Mouse (Mus musculus) retina, adult 2 months (tissue): ENCODE measurements around the gene Smarcd1.
"Not testable (repeated sequence)": the region's sequence is repeated elsewhere in the genome, so short reads cannot be mapped to it uniquely, and the experiment has no call there.

Experiments
- DNase-seq: peaks from one replicate; pipeline ENCODE4 v3.0.0-alpha.2; 2012; ENCODE audit warnings: low read depth, low spot score

Smarcd1 gene

DNA sequence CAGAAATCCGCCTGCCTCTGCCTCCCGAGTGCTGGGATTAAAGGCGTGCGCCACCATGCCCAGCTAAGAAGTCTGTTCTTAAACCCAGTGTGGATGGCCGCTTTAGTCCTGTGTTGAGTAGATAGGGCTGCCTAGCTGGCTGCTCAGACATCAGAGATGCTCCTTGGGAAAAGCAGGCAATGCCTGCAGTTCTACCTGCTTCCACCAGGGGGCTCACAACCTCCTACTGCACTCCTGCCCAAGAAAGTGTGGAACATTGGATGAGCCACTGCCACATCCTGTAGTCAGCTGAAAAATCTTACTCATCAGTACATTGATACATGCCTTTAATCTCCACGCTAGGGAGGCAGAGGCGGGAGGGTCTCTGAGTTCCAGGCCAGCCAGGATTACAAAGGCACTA, 12.9 kb downstream of the Smarcd1 start:
- DNase-seq, result peak; percentile 57

DNA sequence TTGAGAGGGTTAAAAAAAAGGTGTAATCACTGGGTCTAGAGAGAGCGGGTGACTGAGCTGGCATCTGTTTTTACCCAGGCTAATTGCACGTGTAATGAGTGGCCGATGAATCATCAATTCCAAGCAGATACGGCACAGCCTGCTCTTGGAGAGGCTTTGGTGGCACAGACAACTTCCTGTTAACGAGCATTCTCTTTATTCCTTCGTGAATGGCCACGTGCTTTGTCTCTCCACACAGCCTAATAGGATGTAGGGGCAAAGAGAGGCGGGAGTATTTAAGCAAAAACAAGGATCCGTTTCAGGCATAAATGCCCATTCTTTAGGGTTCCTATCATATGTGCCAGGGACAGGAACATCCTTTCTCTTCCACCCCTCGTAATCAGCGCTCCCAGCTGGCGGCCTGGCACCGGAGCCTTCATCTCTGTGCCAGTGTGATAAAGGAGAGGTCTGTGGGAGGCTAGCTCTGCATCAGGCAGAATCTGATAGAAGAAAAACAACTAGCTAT, 13.5 kb downstream of the Smarcd1 start:
- no peak for DNase-seq

DNA sequence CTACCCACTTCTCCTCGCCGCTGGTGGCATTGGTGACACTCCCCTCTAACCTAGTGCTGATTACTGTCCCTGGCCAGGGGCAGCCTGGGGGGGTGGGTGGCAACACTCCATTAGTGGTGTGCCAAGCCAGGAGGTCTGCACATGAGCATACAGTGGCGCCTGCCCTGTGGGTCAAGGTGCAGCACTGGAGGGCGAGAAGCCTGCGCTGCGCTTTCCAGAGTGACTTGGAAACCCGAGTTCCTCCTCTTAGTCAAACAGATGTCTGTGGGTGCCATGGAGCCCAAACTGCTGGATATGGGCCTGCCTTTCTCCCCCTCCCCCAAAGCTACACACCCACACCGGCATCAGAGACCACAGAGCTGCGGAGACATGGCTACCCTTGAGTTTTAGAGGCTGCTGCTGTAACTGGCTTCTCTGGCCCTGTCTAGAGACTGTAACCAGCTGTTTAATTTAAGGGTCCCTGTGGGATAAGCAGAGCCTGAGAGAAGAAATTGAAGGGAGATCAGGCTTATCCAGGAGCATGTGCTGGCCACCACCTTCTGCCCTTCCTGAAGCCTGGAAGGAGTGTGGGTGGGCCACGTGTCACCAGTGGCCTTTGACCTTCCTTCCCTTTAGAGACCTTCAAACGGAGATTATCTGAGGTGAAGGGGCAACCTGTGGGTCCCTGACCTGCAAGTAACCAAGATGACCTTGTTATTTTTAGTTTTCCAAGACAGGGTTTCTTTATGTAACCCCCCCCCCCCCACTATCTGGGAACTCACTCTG, 14.2 kb downstream of the Smarcd1 start:
- no peak for DNase-seq

DNA sequence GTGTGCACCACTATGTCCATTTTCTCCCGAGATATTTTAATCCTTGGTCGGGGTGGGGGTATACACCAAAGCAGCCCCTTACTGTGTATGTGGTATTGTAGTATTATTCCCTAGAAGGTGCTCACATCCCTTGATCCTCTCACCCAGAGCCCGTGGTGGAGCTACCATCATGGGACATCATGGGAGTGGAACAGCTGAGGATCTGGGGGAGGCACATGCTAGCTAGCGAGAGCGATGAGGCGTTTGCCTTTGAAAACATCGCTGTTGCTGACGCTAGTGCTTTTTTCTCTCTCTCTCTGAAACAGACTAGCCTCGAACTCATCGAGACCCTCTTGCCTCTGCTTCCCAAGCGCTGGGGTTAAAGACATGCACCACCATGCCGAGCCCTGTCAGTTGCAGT, 14.9 kb downstream of the Smarcd1 start:
- DNase-seq, result no peak

DNA sequence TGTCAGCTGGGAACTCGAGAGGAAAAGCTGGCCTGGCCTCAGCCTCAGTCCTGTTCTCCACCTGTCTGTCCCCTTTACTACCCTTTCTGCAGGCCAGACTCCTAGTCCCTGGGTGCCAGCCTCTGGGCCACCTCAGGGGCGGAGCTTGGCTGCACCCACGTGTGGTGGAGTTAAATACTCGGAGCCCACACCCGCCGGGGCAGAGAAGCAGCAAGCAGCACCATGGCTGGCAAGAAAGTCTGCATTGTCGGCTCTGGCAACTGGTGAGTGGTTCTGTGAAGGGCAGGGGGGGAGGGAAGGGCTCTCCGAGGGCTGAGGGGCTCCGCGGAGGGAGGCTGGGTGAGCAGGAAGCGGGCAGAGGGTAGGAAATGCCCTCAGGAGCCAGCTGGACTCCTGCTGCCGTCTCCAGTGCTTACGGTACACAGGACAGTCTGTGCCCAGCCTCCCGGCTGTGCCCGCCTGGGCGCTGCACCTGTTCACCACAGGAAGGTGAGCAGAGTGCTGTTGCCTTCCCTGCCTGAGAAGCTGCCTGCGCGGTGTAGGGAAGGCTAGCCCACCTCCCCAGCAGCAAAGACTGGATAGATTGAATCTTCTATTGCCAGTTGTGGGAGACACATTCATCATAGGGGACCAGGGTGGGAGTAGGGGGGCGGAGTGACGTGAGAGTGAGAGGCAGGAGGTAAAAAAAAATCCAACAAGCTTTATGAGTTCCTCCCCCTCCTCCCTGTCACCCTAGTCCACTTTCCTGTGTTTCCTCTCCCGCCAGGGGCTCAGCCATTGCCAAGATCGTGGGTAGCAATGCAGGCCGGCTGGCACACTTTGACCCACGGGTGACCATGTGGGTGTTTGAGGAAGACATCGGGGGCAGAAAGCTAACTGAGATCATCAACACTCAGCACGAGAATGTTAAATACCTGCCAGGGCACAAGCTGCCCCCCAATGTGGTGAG, 15.7 kb downstream of the Smarcd1 start, which contains the start of gene Gpd1:
Gene Gpd1 (plus strand): TSS at position 130 of the 949 bp plus-strand sequence.
- DNase-seq, result no peak

DNA sequence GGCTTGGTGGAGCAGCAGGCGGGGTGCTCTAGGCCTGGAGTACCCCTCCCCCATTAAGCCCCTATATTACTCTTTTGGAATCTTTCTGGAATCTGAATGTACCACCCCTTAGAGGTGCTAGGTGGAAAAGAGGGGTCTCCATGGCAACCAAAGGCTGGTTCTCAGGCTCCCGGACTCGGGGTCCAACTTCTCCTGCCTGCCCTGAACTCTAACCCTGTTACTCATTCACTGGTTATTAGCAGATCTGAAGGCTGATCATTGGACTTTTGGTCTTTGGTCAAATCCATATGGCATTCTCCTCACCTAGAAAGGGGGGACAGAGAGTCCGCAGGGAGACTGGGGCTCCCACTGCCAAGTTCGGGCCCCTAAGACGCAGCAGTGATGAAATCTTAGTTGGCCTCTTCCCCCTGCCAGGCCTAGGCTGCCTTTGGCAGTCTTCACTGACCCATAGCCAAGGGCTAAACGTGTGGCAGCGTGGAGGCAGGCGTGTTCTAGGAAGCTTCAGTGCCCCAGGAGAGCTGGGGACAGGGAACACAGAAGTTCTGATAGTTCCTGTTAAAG, 16.6 kb downstream of the Smarcd1 start:
- no peak for DNase-seq

DNA sequence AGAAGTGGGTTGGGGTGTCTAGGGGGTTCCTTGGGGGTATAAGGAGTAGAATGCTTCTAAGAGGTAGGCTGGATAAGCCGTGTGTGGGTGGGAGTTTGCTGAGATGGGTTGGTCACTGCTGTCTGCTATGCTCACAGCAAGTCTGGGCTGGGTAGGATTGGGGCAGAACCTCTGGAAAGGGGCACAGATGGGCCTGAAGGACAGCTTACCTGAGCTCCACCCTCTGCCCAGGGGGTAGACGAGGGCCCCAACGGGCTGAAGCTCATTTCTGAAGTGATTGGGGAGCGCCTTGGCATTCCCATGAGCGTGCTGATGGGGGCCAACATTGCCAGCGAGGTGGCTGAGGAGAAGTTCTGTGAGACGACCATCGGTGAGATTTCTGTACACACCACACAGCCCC, 17.9 kb downstream of the Smarcd1 start:
- no peak for DNase-seq

DNA sequence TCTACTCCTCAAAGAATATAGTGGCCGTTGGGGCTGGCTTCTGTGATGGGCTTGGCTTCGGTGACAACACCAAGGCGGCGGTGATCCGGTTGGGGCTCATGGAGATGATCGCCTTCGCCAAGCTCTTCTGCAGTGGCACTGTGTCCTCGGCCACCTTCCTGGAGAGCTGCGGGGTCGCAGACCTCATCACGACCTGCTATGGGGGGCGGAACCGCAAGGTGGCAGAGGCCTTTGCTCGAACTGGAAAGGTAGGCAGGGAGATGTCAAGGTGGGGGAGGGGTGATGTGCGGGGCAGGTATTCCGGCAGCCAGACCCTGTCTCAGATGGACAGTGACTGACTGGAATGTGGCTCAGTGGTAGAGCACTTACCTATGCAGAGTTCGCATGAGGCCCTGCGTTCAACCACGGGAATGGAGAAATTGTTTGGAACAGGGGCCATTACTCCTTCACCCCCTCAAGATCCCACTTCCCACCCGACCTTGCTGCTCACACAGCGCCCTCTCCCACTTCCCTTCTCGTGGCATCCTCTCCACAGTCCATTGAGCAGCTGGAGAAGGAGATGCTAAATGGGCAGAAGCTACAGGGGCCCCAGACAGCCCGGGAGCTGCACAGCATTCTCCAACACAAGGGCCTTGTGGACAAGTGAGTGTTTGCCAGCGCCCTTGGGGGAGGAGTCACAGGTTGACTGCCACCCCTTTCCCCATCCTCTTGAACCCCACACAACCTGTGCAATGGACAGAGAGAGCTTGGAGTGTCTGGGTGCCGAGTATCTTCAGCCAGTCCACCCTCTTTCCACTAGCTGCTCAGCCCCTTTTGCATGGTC, 20.2 kb downstream of the Smarcd1 start:
- DNase-seq, result no peak

DNA sequence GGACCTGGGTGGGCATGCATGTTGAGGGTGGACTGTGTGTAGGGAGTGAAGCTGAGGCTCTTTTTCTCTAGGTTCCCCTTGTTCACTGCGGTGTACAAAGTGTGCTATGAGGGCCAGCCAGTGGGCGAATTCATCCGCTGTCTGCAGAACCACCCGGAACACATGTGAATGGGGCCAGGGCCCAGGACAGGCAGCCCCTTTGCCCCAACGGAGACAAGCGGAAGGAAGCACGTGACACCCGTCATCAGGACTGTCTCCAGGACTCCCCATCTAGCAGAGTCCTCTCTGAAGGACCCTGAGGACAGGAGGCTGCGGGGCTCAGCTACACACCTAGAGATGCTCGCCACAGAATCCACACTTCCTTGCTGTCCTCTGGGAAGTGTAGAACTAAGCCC, 21.2 kb downstream of the Smarcd1 start:
- DNase-seq, result no peak

DNA sequence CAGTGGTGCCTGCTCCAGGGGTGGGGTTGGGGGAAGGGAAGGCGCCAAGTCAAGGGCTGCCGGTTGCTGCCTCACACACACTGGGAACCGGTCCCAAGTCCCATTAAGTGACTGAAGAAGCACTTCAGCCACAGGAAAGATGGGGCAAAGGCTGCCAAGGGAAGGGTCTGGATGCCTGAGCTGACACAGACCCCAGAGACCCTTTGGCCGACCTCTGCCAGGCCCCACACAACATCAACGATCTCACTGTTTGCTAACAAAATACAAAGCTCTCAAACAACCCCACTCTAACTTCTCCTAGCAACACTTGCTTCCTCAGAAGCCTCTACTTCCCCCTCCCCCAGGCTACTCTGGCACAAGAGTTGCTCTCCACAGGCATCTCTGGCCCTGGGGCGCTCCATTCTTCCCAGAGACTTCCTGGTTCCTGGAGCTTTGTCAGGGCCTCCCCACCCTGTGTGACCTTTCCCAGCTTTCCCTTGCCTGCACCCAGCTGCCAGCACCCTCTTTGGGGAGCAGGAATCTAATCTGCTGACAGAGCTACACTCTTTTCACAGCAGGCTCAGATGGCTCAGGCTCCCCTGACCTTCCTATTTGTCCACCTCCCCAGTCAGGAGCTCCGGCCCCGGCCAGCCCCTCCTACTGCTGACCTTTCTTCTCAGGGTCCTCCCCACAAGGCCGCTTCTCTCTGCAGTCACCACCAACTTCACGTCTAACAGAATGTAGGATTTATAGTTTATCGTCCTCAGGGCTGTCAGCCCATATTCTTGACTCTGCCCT, 21.8 kb downstream of the Smarcd1 start:
- DNase-seq, result no peak

DNA sequence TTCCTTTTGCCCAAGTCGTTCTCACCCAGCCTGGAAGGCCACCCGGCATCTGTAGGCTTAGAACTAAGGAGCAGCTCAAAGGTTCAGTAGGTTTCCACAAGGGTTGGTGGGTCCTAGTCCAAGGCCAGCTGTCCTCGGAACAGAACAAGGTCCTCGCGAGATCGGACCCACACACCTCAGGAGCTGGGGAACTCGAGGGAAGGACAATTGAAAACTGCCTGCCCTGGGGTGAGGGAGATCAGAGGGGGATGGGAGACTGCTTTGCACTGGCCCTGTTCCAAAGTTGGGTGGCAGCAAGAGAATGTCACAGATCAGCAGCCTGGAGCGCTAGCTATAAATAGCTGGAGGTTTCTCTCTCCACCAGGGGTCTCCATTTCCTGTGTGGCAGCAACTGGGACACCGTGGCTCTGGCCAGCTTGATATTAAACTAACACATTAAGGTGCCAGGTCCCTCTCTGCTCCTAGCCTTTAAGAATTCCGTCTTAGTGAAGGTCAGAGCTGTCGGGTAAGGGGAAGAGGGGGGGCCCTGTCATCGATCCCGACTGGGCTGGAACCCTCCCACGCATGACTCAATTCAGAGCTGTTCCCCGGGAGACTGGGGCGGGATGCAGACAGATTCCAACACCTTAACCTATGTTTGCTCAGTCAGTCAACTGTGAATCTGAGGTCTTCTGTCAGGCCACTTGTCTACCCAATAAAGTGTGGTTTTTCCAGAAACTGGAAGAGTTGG, 22.5 kb downstream of the Smarcd1 start:
- no peak for DNase-seq

DNA sequence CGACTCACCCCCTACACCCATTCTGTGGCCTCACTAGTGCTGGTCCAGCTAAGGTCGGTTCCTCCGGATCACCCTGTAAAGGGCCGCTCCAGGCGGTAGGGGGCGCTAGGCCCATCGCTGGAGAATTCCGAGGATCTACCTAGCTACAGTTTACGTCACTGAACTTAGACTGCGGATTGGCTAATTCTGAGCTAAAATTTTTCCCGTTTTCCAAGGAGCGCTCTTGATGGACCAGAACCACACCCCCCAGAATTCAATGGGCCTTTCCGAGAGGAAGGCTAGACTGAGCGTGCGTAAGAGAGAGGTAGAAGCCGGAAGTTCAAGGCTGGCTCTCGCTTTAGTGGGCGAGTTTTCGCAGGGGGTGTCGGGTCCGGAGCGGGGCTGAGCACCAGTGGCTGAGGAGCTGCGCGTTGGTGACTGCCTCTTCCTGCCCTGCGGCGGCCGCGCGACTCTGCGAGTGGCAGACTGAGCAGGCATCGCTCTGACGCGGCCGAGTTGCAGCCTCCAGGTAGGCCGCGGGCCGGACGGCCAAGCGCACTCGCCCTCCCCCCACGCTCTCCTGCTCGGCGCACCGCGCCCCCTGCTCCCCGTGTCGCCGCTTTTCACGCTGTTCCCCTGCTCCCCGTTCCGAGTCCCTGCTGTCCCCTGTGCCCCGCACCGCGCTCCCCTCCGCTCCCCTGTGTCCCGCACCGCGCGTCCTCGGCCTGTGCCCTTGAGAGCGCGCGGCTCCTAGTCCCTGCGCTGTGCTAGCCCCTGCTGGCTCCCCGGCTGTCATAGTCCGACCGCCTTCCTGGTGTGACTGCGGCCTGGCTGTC, 23.6 kb downstream of the Smarcd1 start, which contains the start of gene Cox14:
Gene Cox14 (plus strand): TSS at position 278 of the 815 bp plus-strand sequence.
- DNase-seq, result peak; percentile 94

DNA sequence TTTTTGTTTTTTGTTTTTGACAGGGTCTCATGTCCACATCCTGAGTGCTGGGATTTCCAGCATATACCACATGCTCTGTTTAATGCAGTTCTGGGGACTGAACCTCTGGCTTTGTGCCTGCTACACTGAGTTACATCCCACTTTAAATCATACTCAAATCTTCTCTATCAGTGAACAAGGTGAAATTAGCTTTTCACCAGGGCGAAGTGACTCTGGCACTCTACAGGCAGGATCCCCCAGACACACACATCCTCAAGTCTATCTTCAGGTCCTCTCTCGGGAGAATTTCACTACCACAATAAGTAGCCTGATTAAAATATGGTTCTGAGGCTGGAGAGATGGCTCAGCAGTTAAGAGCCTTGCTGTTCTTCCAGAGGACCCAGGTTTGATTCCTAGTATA, 24.6 kb downstream of the Smarcd1 start:
- no peak for DNase-seq

DNA sequence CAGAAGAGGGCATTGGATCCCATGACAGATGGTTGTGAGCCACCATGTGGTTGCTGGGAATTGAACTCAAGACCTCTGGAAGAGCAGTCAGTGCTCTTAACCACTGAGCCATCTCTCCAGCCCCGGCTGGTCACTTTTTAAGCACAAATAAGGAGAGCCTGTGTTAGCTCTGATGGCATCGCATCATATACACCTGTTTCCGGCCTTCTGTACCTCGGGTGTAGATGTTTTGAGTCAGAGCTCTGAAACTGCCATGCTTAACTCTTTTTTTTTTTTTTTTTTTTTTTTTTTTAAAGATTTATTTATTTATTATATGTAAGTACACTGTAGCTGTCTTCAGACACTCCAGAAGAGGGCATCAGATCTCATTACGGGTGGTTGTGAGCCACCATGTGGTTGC, 25.1 kb downstream of the Smarcd1 start:
- not testable (repeated sequence) for DNase-seq

DNA sequence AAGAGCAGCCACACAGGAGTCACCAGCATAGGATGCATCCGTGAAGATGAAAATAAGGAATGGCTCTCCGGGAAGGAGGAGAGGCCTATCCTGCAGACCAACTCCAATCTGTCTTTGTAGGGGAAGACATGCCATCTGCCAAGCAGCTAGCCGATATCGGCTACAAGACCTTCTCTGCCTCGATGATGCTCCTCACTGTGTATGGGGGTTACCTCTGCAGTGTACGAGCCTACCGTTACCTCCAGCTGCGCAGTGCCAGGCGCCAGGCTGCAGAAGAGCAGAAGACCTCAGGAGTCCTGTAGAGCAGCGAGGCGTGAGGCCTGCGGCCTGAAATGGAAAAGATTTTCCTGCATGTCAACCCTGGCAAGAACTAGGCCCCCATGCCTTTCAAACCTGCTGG, 25.6 kb downstream of the Smarcd1 start:
- no peak for DNase-seq

DNA sequence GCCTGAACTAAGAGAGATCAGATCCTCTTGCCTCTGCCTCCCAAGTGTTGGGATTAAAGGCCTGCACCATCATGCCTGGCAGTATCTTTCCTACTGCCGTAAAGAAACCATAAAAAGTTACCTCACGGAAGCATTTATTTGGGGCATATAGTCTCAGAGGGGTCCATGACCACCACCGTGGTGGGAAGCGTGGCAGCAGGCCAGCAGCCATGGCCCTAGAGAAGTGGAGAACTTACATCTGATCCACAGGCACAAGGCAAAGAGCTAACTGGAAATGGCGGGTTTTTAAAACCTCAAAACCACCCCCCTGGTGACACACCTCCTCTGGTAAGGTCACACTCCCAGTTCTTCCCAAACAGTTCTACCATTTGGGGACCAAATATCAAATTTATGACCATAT, 26.3 kb downstream of the Smarcd1 start:
- DNase-seq, result no peak

DNA sequence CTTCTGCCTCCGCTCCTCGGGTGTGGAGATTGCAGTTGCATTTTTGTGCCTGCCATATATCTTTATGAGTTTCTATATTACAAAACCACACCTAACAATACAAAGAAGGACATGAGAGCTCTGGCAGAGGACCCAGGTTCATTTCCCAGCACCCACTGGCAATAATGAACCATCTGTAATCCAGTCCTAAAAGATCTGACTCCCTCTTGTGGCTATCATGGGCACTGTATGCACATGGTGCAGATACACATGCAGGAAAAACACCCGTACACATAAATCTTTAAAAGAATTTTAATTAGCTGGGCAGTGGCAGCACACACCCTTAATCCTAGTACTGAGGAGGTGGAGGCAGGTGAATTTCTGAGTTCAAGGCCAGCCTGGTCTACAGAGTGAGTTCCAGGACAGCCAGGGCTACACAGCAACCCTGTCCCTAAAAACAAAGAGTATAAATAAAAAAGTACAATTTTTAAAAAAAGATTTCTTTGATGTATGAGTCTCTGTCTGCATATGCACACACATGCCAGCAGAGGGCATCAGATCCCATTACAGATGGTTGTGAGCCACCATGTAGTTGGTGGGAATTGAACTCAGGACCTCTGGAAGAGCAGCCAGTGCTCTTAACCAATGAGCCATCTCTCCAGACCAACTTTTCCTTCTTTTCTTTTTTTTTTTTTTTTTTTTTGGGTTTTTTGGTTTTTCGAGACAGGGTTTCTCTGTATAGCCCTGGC, 27.3 kb downstream of the Smarcd1 start:
- DNase-seq, result no peak

DNA sequence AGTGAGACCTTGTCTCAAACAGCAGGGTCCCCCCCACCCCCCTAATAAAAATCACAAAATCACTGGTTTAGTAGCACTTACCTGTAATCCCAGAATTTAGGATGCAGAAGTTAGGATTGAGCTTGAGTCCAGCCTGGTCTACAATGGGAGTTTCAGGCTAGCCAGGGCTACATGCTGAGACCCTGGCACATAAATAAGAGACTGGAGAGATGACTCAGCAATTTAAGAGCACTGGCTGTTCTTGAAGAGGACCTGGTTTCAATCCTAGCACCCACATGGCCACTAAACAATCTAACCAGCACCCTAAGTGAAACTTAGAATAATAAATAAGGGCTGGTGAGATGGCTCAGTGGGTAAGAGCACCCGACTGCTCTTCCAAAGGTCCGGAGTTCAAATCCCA, 29.2 kb downstream of the Smarcd1 start:
- no peak for DNase-seq
